Mouse (Mus musculus): ENCODE measurements around the gene Uox. TPM values are rescaled to one million over a fixed set of nuclear protein-coding genes. Genes with fewer than 3 reads are reported as not detected.

The Uox gene
- under 1 TPM; 0.39 to 0.80 TPM for total RNA-seq (2021)

DNA sequence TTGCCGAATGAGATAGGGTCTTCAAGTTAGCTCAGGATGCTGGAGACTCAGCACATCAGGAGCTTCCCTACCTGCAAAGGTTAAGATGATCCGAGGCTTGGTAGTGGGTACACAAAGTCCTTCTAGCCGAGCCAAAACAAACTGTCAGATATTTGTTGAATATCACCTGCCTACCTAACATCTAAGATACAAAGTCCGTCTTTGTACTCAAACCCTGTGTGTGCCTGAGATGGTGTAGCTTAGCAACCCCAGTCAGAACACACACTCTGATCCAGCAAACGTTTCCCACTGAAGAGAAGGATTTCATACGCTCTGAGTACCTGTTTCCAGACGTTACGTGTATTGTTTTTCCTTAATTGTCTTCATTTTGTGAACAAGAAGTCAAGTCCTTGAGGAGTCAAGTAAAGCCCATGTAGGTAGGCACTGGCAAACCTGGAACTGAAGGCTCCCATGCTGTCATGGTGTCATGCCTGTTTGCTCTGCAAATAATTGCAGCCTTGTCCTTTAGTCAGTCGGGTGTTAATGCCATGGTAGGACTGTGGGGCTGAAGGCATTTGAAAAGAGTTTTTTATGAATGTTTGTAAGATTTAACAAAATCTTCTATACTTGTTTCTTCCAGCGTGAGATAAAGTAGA is at the start of gene Uox:
Gene Uox (plus strand): TSS at position 279 of the 635 bp plus-strand sequence.
- intact Hi-C loops (cut with DNase I): no loop called here
- DNase-seq (ENCODE audit: low spot score in 2 of 2): no peak

DNA sequence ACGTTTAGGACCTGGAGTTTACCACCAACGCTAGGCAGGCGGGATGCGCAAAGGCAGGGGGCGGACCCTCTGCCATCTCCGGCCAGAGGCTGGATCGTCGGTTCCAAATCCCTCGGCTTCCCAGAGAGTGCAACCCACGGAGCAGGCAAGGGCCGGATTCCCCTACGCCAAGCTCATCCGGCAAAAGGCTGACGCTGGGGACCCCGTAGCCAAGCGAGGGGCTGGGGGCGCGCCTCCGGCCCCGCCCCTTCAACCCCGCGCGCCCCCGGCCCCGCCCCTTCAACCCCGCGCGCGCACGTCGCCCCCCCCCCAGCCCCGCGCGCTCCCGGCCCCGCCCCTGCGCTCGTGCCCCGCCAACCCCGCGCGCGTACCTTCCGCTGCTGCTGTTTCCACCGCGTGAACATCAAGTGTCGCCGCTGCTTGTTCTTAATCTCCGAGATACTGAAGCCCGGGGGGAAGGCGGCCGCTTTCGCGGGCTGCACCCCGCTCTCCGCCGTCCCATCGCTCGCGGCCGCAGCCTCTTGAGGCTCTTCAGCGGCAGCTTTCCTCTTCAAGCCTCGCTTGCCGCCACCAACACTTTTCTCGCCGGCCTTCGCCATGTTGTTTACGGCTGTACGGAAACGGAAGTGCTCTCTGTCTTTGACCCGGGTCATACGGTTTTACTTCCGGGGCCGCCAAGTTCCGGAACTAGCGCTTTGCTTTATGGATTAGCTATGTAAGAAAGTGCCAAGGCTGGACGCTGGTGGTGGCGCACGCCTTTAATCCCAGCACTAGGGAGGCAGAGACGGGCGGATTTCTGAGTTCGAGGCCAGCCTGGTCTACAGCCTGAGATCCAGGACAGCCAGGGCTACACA is 49.2 kb upstream of the Uox start, which contains the start of gene Rpf1:
Gene Rpf1 (minus strand): TSS at position 632 of the 854 bp plus-strand sequence.
- intact Hi-C loops (cut with DNase I): loop anchor here (2.0 to 5.0 kb wide), 3 partner anchors 176 to 262 kb away; no protein-coding TSS in a partner anchor
- DNase-seq (ENCODE audit: low spot score in 2 of 2): peak; percentile 92 to 96

DNA sequence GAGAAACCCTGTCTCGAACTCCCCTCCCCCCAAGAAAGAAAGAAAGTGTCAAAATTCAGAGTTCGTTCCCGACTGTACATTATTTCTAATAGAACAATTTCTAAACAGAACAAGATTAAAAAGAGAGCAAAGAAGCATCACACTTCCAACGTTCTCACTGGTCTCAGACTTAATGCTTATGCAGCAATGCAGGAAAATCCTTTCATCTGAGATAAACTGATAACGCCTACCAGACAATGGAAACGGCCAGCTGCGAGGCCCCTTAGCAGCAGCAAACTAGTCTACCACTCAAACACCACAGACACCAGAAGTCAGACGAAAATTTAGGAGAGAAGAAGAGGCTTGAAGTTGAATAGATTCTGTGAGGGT is 48.6 kb upstream of the Uox start:
- intact Hi-C loops (cut with DNase I): loop anchor here (2.0 to 5.0 kb wide), 3 partner anchors 177 to 261 kb away; no protein-coding TSS in a partner anchor
- no peak for DNase-seq (ENCODE audit: low spot score in 2 of 2)

DNA sequence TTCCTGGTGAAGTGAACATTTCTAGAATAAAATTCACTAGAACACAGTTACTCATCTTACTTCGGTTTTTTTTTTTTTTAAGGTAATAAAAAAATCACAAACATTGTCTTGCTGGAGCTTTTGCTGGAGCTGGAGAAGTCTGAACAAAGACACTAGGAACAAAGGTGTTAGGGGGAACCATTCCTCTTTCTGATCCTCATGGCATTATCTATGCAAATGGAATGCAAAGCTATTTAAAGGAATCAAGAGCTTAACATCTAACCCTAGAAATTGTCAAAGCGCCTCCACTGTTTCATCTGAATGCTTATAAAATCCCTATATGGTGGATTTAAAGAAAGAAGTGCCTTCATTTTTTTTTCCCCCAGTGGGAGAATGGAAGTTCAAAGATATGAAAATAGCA is 41.9 kb upstream of the Uox start:
- intact Hi-C loops (cut with DNase I): no loop called here
- DNase-seq (ENCODE audit: low spot score in 2 of 2): no peak

DNA sequence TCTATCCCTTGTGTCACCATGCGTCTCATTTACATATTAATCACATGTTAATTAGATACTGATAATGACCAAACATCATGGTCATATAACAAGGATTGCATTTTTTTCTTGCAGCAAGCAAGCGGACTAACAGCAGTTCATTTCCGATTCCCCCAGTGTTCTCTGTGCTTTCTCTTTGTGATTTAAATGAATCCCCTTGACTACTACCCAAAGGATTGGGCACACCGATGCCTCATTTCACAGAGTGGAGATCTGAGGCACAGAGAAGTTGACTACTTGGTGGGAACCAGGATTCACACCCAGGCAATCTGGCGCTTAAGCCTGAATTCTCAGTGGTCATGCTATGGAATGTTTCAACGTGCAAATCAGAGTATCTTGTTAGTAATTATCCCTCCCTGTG is 35.2 kb upstream of the Uox start:
- intact Hi-C loops (cut with DNase I): no loop called here
- no peak for DNase-seq (ENCODE audit: low spot score in 2 of 2)

DNA sequence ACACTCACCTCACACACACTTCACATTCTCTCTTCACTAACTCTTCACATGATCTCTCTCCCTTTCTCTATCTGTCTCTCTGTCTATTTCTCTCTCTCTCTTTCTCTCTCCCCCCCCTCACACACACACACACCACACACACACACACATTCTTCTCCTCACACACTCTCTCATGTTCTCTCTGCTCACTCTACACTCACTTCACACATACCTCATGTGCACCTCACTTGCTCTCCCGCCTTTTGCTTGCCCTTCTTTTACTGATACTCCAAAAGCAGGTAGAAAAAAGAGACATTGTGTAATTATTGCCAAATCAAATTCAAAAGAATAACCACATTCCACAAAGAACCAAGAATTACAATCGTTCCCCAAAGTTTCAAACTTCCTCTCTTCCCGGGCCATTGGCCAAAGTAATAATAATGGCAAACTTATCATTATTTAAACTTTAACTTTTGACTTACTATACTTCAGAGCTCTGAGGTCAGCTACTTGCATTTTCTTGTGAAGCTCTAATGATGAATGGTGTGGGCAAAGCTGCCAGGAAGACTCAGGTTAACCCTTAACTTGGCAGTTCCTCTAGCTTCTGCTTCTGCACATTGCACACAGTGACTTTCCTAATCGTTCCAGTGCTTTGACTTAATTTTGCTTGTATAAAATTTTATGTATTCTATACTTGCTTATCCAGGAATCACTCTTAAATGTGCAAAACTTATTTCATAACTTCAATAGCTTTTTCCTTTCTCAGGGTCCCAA is 29.5 kb upstream of the Uox start:
- intact Hi-C loops (cut with DNase I): no loop called here
- no peak for DNase-seq (ENCODE audit: low spot score in 2 of 2)

DNA sequence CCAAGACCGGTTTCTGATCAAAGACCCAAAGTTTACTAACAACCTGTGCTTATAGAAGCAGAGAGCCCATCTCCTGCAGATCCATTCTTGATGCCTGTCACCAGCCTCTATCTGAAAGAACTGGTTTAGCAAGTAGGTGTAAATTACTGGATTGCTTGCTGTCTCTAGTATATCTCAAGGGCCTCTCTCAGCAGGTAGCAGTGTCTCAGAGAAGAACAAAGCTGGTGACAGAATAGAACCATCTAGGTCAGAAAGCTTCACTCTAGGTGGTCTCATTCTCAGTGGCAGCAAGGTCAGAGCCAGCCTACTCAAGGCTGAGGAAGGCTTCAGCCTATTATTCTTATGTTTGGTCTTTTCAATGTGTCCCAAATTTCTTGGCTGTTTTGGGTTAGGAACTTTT is 26.6 kb upstream of the Uox start:
- no peak for DNase-seq (ENCODE audit: low spot score in 2 of 2)
- intact Hi-C loops (cut with DNase I): no loop called here

DNA sequence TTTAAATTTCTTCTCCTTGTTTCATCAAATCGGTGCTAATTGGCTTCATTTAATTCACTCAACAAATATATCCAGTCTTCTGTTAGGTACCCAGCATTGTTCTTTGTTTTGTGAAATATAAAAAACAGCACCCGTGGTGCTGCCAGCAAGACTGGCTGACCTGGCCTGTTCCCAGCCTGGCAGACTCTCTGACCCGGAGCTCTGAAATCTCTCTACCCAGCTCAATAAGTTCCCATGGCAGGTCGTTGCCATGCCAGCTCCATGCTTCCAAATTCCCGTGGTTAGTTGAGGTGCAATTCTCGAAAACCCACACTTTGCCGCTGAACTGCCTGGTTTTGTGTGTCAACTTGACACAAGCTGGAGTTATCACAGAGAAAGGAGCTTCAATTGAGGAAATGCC is 15.4 kb upstream of the Uox start:
- intact Hi-C loops (cut with DNase I): no loop called here
- no peak for DNase-seq (ENCODE audit: low spot score in 2 of 2)

DNA sequence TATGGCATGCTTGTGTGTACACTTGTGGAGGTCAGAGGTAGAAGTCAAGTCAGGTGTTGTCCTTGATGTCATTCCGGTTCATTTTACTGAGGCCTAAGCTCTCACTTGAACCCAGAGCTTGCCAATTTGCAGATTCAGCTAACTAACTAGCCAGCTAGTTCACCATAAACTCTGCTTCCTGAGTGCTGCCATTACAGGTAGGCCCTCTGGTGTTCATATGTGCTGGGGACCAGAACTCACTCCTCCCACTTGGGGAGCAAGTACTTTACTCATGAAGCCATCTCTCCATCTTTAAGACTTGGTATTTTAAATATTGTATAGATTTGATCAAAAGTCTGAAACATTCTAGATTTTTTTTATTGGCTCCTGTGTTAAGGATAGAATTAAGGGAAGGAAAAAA is 13.7 kb upstream of the Uox start:
- intact Hi-C loops (cut with DNase I): no loop called here
- DNase-seq (ENCODE audit: low spot score in 2 of 2): no peak

DNA sequence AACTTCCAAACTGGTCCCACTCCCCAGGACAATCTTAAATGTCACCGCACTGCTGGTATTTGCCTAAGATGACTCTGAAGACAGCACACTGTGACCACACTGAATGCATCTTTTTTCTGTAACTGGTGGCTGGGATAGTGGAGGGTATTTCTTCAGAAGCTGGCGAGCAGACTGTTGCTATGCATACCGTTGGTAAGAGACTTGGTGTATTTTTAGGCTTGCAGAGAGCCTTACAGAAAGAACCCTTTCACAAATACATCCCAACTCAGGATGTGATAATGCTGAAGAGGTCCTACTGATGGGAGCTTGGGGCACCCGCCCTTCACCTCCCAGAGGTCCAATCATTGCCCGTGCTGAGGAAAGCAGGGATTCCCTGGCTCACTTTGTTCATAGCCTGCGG is 12.7 kb upstream of the Uox start:
- DNase-seq (ENCODE audit: low spot score in 2 of 2): peak; percentile 19 to 59
- intact Hi-C loops (cut with DNase I): no loop called here

DNA sequence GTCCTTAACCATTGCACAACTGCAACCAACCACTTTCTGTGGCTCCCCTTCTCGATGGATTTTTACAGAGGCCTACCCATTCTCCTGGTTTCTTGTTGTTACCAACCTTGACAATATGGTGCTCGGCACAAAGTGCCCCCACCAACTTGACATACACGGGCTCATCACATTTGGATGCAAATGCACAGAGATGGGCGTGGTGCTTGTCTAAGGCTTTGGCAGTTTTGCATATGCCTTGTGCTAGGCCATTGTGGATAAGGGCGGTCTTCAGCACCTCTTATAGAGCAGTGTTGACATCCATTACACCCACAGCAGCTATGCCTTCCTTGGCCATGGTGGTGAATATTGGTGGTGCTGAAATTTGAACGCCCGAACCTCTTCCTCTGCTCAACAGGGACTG is 7.3 kb upstream of the Uox start:
- intact Hi-C loops (cut with DNase I): loop anchor here (5.0 to 10.0 kb wide), 3 partner anchors 152 to 352 kb away; no protein-coding TSS in a partner anchor
- no peak for DNase-seq (ENCODE audit: low spot score in 2 of 2)

DNA sequence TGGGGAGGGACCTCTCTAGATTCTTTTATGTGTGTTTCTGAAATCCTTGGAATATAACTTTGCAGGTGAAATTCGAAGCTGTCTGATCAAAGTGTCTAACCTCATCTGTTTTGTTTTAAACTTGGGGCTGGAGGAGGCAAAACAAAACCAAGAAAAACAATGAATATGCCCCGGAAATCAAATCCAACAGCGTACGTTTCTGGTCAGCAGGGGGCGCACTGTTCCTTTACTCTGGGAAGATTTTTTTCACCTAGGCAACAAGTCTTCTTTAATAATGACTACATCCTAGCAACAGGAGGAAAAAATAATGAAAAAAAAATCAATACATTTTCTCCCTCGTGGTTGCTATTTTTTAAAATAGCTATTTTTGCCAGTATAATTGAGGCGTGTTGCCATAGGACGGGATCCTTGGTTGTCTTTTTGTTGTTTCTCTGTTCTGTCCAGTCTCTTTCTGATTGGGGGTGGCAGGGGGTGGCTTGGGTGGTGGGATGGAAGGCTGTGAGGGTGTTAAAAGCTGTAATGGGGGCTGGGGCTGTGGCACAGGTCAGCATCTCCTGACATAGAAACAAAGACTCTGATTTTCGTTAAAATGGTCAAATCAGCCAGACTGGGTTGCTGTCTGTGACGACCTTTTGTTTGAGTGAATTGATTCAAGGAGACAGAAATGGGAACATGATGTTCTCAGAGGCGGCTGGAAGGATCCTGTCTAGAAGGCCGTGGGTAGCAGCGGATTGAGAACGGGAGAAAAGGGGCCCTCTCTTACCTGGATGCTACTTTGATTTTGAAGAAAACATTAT is 5.8 kb upstream of the Uox start:
- intact Hi-C loops (cut with DNase I): loop anchor here (2.0 to 10.0 kb wide), 5 partner anchors 56 to 350 kb away; no protein-coding TSS in a partner anchor
- peak; percentile 87 to 89 for DNase-seq (ENCODE audit: low spot score in 2 of 2)

DNA sequence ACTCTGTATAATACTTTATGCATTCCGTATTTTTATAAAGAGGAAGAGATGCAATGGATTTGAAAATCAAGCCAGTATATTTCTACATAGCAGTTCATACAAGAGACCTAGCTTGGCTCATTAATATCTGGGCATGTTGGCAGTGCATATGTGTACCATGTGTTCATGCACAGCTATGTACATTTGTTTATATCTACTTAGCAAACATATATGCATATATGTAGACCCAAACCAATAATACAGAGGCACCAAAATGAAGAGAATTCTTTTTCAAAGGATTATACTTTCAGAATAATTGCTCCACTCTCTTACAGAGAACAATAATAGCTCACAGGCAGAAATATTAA is 5.2 kb upstream of the Uox start:
- DNase-seq (ENCODE audit: low spot score in 2 of 2): no peak
- intact Hi-C loops (cut with DNase I): loop anchor here (2.0 to 10.0 kb wide), 4 partner anchors 56 to 350 kb away; no protein-coding TSS in a partner anchor

DNA sequence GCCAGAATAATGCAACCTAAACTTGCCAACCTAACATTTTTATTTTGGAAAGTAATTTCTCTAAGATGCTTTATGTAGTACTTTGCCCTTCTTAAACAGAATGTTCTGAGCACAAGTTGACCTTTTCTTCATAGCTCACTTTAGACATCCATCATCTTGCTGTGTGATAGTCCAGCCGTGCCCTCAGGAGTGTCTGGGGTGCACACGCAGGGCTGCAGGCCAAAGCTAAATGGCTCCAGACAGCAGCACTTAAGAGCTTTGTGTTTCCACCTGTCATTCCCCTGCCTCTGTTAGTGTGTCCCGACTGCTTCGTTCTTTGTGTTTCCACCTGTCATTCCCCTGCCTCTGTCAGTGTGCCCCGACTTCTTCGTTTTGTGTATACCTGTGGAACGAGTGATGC is 2.9 kb upstream of the Uox start:
- DNase-seq (ENCODE audit: low spot score in 2 of 2): peak in 1 of 2 experiments; percentile 7
- intact Hi-C loops (cut with DNase I): loop anchor here (1.0 to 10.0 kb wide), 3 partner anchors 120 to 347 kb away; no protein-coding TSS in a partner anchor

DNA sequence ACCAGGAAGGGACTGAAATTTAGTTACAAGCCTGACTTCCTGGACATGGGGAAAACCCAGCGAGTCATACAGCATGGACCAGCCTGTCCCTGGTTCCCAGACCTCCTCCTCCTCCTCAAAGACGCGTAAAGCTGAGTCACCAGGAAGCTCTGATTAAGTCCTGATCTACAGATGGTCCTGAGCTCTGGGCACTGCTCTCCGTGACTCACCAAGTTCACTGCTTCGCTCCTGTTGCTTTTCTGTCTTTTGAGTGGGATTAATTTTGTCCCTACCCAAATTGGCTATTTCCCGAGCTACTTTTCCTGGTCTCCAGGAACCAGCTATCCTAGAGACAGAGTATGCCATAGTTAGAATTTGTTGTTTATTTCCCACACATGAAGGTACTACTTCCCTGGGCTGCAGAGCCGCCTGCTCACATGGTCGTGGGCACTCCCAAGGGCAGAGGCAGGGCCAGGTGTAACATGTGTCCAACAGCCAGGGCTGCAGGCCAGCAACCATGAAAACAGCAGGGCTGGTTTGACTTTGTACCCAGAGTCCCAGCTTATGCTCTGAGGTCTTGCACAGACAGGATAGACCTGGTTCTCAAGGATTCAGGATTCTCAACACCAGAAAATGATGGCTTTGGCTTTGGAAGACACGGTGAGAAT is 2.2 kb upstream of the Uox start:
- DNase-seq (ENCODE audit: low spot score in 2 of 2): peak; percentile 13 to 76
- intact Hi-C loops (cut with DNase I): loop anchor here (1.0 to 10.0 kb wide), 3 partner anchors 119 to 347 kb away; no protein-coding TSS in a partner anchor

DNA sequence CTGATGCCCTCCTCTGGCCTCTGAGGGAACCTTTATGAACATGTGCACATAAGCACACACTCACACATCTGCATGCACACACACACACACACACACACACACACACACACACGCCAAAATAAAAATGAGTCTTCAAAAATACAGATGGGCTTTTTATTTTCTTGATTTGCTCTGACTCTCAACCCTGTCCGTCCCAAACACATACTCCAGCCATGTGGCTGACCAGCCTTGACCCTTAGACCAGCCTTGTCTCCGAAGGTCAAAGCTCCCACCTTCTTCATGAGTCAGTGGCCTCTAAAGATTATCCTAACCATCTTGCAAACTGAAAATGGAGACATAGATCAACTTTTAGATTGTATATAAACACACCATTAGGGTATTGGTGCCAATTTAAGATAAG is 632 bp upstream of the Uox start:
- DNase-seq (ENCODE audit: low spot score in 2 of 2): no peak
- intact Hi-C loops (cut with DNase I): loop anchor here (10.0 kb wide), 2 partner anchors 145 to 345 kb away; no protein-coding TSS in a partner anchor

DNA sequence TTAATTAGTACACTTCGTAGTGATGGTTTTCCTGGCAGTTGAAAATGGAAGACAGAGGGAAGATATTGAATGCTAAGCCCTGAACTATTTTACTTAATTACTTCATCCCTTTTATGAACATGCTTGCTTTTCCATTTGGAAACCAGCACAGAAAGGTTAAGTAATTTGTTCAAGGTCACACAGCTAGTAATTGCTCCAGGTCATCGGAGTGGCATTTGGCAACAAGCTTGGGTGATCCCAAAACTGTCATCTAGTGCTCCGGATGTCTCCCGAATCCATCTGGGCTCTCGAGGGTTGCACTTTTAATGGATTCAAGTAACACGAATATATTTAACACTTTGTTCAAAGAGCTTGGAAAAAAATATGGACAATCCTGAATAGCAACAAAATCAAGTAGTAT is 713 bp downstream of the Uox start:
- intact Hi-C loops (cut with DNase I): no loop called here
- no peak for DNase-seq (ENCODE audit: low spot score in 2 of 2)

DNA sequence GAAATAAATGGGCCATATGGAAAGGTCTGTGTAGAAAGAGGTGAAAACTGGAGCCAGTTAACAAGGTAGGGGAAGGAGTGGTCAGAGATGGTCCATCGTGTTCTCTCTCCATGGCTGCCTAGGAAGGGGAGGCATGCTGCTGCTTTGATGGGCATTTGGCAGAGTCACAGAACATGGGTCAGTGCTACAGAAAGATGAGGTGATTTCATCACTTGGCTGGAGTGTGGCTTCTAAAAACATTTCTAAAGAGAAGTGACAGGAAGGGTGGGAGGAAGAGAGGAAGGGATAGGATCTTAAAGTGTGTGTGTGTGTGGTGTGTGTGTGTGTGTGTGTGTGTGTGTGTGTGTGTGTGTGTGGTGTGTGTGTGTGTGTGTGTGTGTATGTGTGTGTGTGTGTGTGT is 1.1 kb downstream of the Uox start:
- intact Hi-C loops (cut with DNase I): no loop called here
- DNase-seq (ENCODE audit: low spot score in 2 of 2): no peak

DNA sequence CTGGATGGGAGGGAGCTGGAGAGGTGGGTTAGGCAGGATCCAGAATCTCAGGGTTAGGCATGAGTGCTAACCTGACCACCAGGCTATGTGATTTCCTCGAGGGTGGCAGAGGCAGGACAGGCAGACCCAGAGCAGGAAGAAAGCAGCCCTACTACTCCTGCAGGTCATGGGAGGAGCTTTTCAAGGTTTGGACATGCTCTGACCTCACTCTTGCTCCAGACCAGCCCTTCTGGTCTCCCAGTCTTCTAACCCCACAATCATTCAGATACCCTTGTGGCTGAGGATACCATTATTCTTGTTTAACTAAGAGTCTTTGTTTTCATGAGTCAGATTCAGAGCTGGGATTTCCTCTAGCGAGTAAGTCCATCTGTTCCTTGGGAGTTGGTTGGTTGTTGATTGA is 7.4 kb downstream of the Uox start:
- intact Hi-C loops (cut with DNase I): no loop called here
- no peak for DNase-seq (ENCODE audit: low spot score in 2 of 2)

Data from left cerebral cortex, postnatal 25 days (tissue).